Mouse (Mus musculus) liver, postnatal 0 days (tissue): ENCODE measurements around the gene Castor2.

Experiments used
- CTCF ChIP-seq: sonication (generic); IDR thresholded peaks from 2 replicates; pipeline ENCODE4 v1.5.1; 2016; ENCODE audit warnings: antibody characterized with exemption, low read depth
- EP300 ChIP-seq: IDR thresholded peaks from 2 replicates; pipeline ENCODE4 v1.6.1; 2016; ENCODE audit warnings: antibody characterized with exemption, low read depth, mild to moderate bottlenecking

GRCm38 (mm10) chr5:134114981-134115380 is 15.5 kb downstream of the Castor2 start:
- TF ChIP-seq CTCF (no peak), EP300 (no peak)
